Mouse (Mus musculus): Measurements from ENCODE around the gene Rbp3. TPM values are rescaled to one million over a fixed set of nuclear protein-coding genes. Genes with fewer than 3 reads are reported as not detected.

Gene Rbp3
- not detected for polyA plus RNA-seq (2015; fragmentation: Illumina TruSeq; extraction: RNeasy Lipid Tissue Mini Kit (QIAGEN cat#74804); ENCODE audit: insufficient read depth, low replicate concordance)

DNA sequence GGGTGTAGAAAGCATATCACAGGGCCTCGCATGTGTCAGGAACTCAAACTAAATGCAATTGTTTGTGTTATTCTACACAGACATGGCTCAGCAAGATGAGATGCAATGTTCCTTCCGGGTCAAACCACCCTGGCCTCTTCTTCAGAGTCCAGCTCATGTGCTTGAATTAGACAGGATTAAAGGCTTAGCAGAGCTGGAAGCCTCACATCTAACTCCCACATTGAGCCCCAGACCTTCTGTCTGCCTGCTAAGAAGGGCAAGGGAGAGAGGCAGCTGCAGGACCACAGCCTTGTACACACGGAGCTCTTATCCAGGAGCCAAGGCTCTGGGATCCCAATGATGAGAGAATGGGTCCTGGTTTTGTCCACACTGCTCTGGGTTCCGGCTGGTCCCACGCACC, at the start of gene Rbp3:
Gene Rbp3, plus strand, starts transcription at position 243 of the 400 bp plus-strand sequence.

DNA sequence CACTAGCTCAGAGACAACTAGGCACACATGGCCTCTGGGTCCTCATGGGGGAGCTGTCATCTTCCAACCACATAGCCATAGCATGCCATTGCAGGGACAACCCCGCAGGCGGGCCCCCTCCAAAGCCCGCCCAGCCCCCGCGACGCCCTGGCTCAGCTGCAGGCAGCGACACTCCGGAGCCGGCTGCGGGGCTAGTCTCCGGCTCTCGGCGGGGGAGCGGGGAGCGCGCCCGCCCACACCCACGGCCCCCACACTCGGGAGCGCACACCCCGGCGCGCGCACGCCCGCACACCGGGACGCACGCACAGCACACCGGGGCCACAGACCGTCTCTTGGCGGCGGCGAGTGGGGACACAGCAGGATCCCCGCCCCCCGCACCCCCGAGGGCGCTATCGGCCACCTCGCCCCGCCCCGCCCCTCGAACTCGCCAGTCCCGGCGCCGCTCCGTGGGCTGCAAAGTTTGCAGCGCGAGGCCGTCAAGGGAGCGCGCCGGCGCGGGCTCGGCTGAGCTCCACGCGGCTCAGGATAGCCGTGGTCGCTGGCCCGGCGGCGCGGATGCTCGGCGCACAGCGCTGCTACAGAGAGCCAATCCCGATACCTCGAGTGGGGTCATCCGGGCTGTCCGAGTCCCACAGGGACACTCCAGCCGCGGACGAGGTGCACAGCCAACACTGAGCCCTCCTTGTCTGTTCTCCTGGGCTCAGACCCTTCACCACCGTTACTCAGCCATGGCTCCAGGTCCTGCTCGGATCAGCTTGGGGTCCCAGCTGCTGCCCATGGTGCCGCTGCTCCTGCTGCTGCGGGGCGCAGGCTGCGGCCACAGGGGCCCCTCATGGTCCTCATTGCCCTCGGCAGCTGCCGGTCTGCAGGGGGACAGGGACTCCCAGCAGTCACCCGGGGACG, 30.4 kb upstream of the Rbp3 start, which contains the start of gene Gdf10:
Gene Gdf10, plus strand, starts transcription at position 420 of the 903 bp plus-strand sequence.

DNA sequence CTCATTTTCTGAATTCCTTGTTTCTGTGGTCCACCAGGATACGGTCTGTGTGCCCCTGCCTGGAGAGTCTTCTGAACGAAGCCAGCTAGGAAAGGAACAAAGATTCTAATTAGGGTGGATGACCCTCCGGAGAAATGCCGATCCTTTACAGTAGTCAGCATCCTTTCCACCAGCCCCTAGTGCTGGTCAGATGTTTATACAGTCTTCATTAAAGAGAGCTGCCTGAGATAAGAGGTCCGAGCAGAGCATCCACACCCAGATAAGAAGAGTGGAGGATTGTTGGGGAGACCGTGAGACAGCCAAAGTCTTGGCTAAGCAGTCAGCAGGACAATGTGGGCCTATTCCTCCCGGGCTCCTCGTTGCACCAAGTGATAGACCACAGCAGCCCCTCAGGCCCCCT, 13.1 kb upstream of the Rbp3 start, which contains the start of gene Gdf2:
Gene Gdf2, plus strand, starts transcription at position 301 of the 400 bp plus-strand sequence.

GRCm38 (mm10) chr14:33978604-33979059, 24.8 kb downstream of the Rbp3 start, which contains the start of gene Zfp488:
Zfp488 (minus strand) TSS chr14:33978764.

Other genes with a start within 250 kb of the Rbp3 start
- gene Gdf10, start 30.4 kb upstream of the Rbp3 start, polyA plus RNA-seq (2015; fragmentation: Illumina TruSeq; extraction: RNeasy Lipid Tissue Mini Kit (QIAGEN cat#74804); ENCODE audit: insufficient read depth, low replicate concordance), result 6.9 TPM
- gene Gdf2, start 13.0 kb upstream of the Rbp3 start, polyA plus RNA-seq (2015; fragmentation: Illumina TruSeq; extraction: RNeasy Lipid Tissue Mini Kit (QIAGEN cat#74804); ENCODE audit: insufficient read depth, low replicate concordance), result 0.07 TPM
- gene Zfp488, start 24.8 kb downstream of the Rbp3 start, polyA plus RNA-seq (2015; fragmentation: Illumina TruSeq; extraction: RNeasy Lipid Tissue Mini Kit (QIAGEN cat#74804); ENCODE audit: insufficient read depth, low replicate concordance), result 0.06 TPM
- not detected for gene Gm30083, start 61.2 kb downstream of the Rbp3 start, polyA plus RNA-seq (2015; fragmentation: Illumina TruSeq; extraction: RNeasy Lipid Tissue Mini Kit (QIAGEN cat#74804); ENCODE audit: insufficient read depth, low replicate concordance)
- gene Gm5460, start 62.8 kb downstream of the Rbp3 start, polyA plus RNA-seq (2015; fragmentation: Illumina TruSeq; extraction: RNeasy Lipid Tissue Mini Kit (QIAGEN cat#74804); ENCODE audit: insufficient read depth, low replicate concordance), result not detected
- gene Antxrl, start 98.7 kb downstream of the Rbp3 start, polyA plus RNA-seq (2015; fragmentation: Illumina TruSeq; extraction: RNeasy Lipid Tissue Mini Kit (QIAGEN cat#74804); ENCODE audit: insufficient read depth, low replicate concordance), result not detected
- 0.48 TPM for gene Anxa8, start 132.0 kb downstream of the Rbp3 start, polyA plus RNA-seq (2015; fragmentation: Illumina TruSeq; extraction: RNeasy Lipid Tissue Mini Kit (QIAGEN cat#74804); ENCODE audit: insufficient read depth, low replicate concordance)
- not detected for gene A630023A22Rik, start 148.8 kb downstream of the Rbp3 start, polyA plus RNA-seq (2015; fragmentation: Illumina TruSeq; extraction: RNeasy Lipid Tissue Mini Kit (QIAGEN cat#74804); ENCODE audit: insufficient read depth, low replicate concordance)
- not detected for gene Npy4r, start 198.5 kb downstream of the Rbp3 start, polyA plus RNA-seq (2015; fragmentation: Illumina TruSeq; extraction: RNeasy Lipid Tissue Mini Kit (QIAGEN cat#74804); ENCODE audit: insufficient read depth, low replicate concordance)
- 0.14 TPM for gene Gprin2, start 247.7 kb downstream of the Rbp3 start, polyA plus RNA-seq (2015; fragmentation: Illumina TruSeq; extraction: RNeasy Lipid Tissue Mini Kit (QIAGEN cat#74804); ENCODE audit: insufficient read depth, low replicate concordance)